Mouse (Mus musculus) small intestine, adult 2 months (tissue): ENCODE results near the gene Hsd3b7.

Experiments
- CTCF ChIP-seq: fragments of 200-500 bp; IDR thresholded peaks from 2 replicates; pipeline ENCODE4 v1.5.1; 2012; ENCODE audit warnings: low read depth, mild to moderate bottlenecking, control low read depth, inconsistent platforms, low read length, moderate library complexity, mixed read lengths; ENCODE audit not compliant: insufficient replicate concordance, insufficient read length; ENCODE audit errors: extremely low read depth
- POLR2A ChIP-seq: fragments of 200-500 bp; IDR thresholded peaks from 2 replicates; pipeline ENCODE4 v1.6.1; 2012; ENCODE audit warnings: low read depth, mild to moderate bottlenecking, control low read depth, inconsistent platforms, low read length, moderate library complexity

- no peak for TF ChIP-seq CTCF
- no peak for TF ChIP-seq POLR2A
Observed at GRCm38 (mm10) chr7:127751619-127752018, 48.8 kb upstream of the Hsd3b7 start.
